Mouse (Mus musculus) thymus, adult 2 months (tissue): ENCODE measurements around the gene Ift140. TPM values are rescaled to one million over a fixed set of nuclear protein-coding genes. Genes with fewer than 3 reads are reported as not detected.

ENCODE experiments used
- DNase-seq: peaks from one replicate; pipeline ENCODE4 v3.0.0; 2021
- H3K27ac ChIP-seq: fragments of 200-500 bp; 2 replicates; pipeline ENCODE4 v1.5.1; 2012; ENCODE audit warnings: low read length, control low read depth; ENCODE audit not compliant: control insufficient read depth, insufficient read depth
- H3K27me3 ChIP-seq: fragments of 200-500 bp; 2 replicates; pipeline ENCODE4 v1.6.1; 2012; ENCODE audit warnings: mild to moderate bottlenecking, low read length, moderate library complexity, mixed read lengths; ENCODE audit not compliant: control insufficient read depth, insufficient read depth
- H3K36me3 ChIP-seq: fragments of 200-500 bp; 2 replicates; pipeline ENCODE4 v1.6.1; 2012; ENCODE audit warnings: mild to moderate bottlenecking, low read length, moderate library complexity; ENCODE audit not compliant: control insufficient read depth, insufficient read depth
- H3K4me1 ChIP-seq: fragments of 200-500 bp; replicated peaks from 2 replicates; pipeline ENCODE4 v1.6.1; 2012; ENCODE audit warnings: low read length; ENCODE audit not compliant: control insufficient read depth, insufficient read depth
- H3K4me3 ChIP-seq: fragments of 200-500 bp; 2 replicates; pipeline ENCODE4 v1.5.1; 2012; ENCODE audit warnings: mild to moderate bottlenecking, low read length, control low read depth, moderate library complexity; ENCODE audit not compliant: control insufficient read depth, insufficient read depth
- CTCF ChIP-seq: fragments of 200-500 bp; IDR thresholded peaks from 2 replicates; pipeline ENCODE4 v1.5.1; 2012; ENCODE audit warnings: mild to moderate bottlenecking, control low read depth, low read length, moderate library complexity, borderline replicate concordance; ENCODE audit not compliant: control insufficient read depth, poor library complexity, insufficient read depth; ENCODE audit errors: extremely low read depth
- POLR2A ChIP-seq: fragments of 200-500 bp; IDR thresholded peaks from 2 replicates; pipeline ENCODE4 v1.6.1; 2012; ENCODE audit warnings: mild to moderate bottlenecking, low read length, control low read depth, moderate library complexity; ENCODE audit not compliant: control insufficient read depth, poor library complexity, insufficient read depth; ENCODE audit errors: extremely low read depth
- whole genome bisulfite sequencing: fragments of 180-500 bp; shearing (Covaris S2); methylation state at CpG from one replicate; pipeline ENCODE4 v1.1.7; 2018; 5-methylcytosine and 5-hydroxymethylcytosine counted together
- polyA plus RNA-seq: library from polyadenylated mRNA; depleted of rRNA; stranded (reverse); fragments of >200 nt; gene quantifications from 2 replicates; pipeline ENCODE4 v1.2.3, GENCODE M21; 2012

The Ift140 gene
- polyA plus RNA-seq, 1 experiment, result 17.0 TPM

GRCm38 (mm10) chr17:25053274-25053673 is 37.4 kb downstream of the Ift140 start:
- TF ChIP-seq POLR2A, result no peak
- no peak for TF ChIP-seq CTCF
- Histone ChIP-seq H3K27ac (no peak overlapping the region), H3K4me3 (no peak overlapping the region), H3K4me1 (no peaks in the 10 kb centered on the region), H3K27me3 (no peaks in the 10 kb centered on the region), H3K36me3 (no peaks in the 10 kb centered on the region)
- DNase-seq, result no peak
- WGBS, result 96% methylated on average over 9 of the region's 9 CpGs

GRCm38 (mm10) chr17:25057041-25057440 is 41.2 kb downstream of the Ift140 start:
- Histone ChIP-seq H3K27me3 (no peaks in the 10 kb centered on the region), H3K27ac (no peak overlapping the region), H3K36me3 (no peaks in the 10 kb centered on the region), H3K4me1 (no peaks in the 10 kb centered on the region), H3K4me3 (no peak overlapping the region)
- TF ChIP-seq POLR2A (no peak), CTCF (no peak)
- DNase-seq, result no peak
- WGBS, result 96% methylated on average over 6 of the region's 6 CpGs

GRCm38 (mm10) chr17:25063261-25063660 is 47.4 kb downstream of the Ift140 start:
- no peak for DNase-seq
- H3K27me3 ChIP-seq, result no peaks in the 10 kb centered on the region
- H3K4me1 ChIP-seq, result no peaks in the 10 kb centered on the region
- no peaks in the 10 kb centered on the region for H3K36me3 ChIP-seq
- no peak overlapping the region for H3K4me3 ChIP-seq
- WGBS, result 97% methylated on average over 4 of the region's 4 CpGs
- no peak overlapping the region for H3K27ac ChIP-seq
- TF ChIP-seq CTCF (no peak), POLR2A (no peak)

- H3K4me3 ChIP-seq, result no peak overlapping the region
- H3K27me3 ChIP-seq, result no peaks in the 10 kb centered on the region
- H3K36me3 ChIP-seq, result no peaks in the 10 kb centered on the region
- 96% methylated on average over 12 of the region's 12 CpGs for WGBS
- no peaks in the 10 kb centered on the region for H3K4me1 ChIP-seq
- H3K27ac ChIP-seq, result no peak overlapping the region
- no peak for DNase-seq
- no peak for TF ChIP-seq POLR2A
- TF ChIP-seq CTCF, result no peak
These were observed 48.0 kb downstream of the Ift140 start for GRCm38 (mm10) chr17:25063872-25064271.

GRCm38 (mm10) chr17:25064351-25064750 is 48.5 kb downstream of the Ift140 start:
- no peak for TF ChIP-seq POLR2A
- TF ChIP-seq CTCF, result no peak
- Histone ChIP-seq H3K27me3 (no peaks in the 10 kb centered on the region), H3K4me3 (no peak overlapping the region), H3K36me3 (no peaks in the 10 kb centered on the region), H3K27ac (no peak overlapping the region), H3K4me1 (no peaks in the 10 kb centered on the region)
- DNase-seq, result no peak
- WGBS, result 96% methylated on average over 9 of the region's 9 CpGs

GRCm38 (mm10) chr17:25065189-25065588 is 49.3 kb downstream of the Ift140 start:
- Histone ChIP-seq H3K27ac (no peak overlapping the region), H3K4me3 (no peak overlapping the region), H3K36me3 (no peaks in the 10 kb centered on the region), H3K27me3 (no peaks in the 10 kb centered on the region), H3K4me1 (no peaks in the 10 kb centered on the region)
- no peak for TF ChIP-seq POLR2A
- TF ChIP-seq CTCF, result no peak
- DNase-seq, result no peak
- 97% methylated on average over 3 of the region's 3 CpGs for WGBS

GRCm38 (mm10) chr17:25066595-25066994 is 50.7 kb downstream of the Ift140 start:
- TF ChIP-seq POLR2A (no peak), CTCF (no peak)
- H3K27ac ChIP-seq, result no peak overlapping the region
- H3K36me3 ChIP-seq, result no peaks in the 10 kb centered on the region

More at GRCm38 (mm10) chr17:25066595-25066994, 50.7 kb downstream of the Ift140 start:
- H3K4me1 ChIP-seq, result no peaks in the 10 kb centered on the region
- no peak for DNase-seq
- no peaks in the 10 kb centered on the region for H3K27me3 ChIP-seq
- 96% methylated on average over 7 of the region's 7 CpGs for WGBS
- no peak overlapping the region for H3K4me3 ChIP-seq
